In the genomic region with DNA sequence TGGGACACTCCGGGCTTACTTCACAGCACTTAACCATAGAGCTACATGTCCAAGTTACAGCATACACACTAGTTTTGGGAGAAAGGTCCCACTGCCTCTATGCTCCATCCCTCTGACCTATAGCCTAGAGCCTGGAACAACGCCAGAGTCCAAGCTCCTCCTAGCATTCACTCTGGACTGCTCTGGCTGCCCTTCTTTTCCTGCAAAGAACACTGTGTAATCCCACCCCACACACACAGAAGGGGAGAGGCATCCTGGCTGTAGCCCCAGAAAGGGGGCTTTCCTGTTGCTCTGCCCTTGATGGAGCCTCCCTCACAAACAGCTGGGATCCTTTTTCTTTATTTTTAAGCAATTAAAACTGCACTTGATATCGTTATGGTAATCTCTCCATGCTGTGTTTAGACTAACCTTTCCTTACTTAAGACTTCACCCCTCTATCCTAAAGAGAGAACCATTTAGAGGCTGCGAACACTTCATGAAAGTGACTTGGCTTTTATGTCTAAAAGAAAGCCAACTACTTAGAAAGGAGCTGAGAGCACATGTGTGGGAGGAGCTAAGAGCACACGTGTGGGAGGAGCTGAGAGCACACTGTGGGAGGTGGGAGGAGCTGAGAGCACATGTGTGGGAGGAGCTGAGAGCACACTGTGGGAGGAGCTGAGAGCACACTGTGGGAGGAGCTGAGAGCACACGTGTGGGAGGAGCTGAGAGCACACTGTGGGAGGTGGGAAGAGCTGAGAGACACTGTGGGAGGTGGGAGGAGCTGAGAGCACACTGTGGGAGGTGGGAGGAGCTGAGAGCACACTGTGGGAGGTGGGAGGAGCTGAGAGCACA, we compare ENCODE assay signal across 9 mouse cellular contexts.
A peak's percentile ranks its signal among the peaks of the same experiment; 100 is the strongest.
DNase-seq lines count a peak whose midpoint lies in the region; ATAC-seq lines count a peak whose summit lies in the region.
"Had no signal": no experiment of that assay in that cellular context is flagged by ENCODE, and none has a peak within 500 bp of the region (broad histone marks: within the 10 kb centered on the region; RNA-seq: fewer than 3 reads in every experiment).

No protein-coding gene starts in this region.

- no peak overlapping the region for H3K4me2 ChIP-seq in kidney, embryonic 16.5 days (replicated peaks; ENCODE audit: low read depth, low read length)
- H3K4me2 ChIP-seq in limb, embryonic 13.5 days (replicated peaks) = no peak overlapping the region

- intact Hi-C loops in left cerebral cortex, postnatal 14 days (cut with DNase I) = no loop called here

- H3K4me1 ChIP-seq in kidney, embryonic 16.5 days (ENCODE audit: insufficient read depth, low read length) = peaks cover 17% of the 10 kb centered on the region
- H3K4me1 ChIP-seq in limb, embryonic 13.5 days = peaks cover 74% of the 10 kb centered on the region

- 50% methylated on average over 6 of the region's 6 CpGs for WGBS in kidney, embryonic 16.5 days
- WGBS in limb, embryonic 13.5 days = 52% methylated on average over 6 of the region's 6 CpGs

- H3K9ac ChIP-seq in kidney, embryonic 16.5 days (replicated peaks; ENCODE audit: low read length) = no peak overlapping the region
- H3K9ac ChIP-seq in limb, embryonic 13.5 days = no peak overlapping the region

- no peaks in the 10 kb centered on the region for H3K36me3 ChIP-seq in kidney, embryonic 16.5 days (ENCODE audit: insufficient read depth, low read length)
- H3K36me3 ChIP-seq in limb, embryonic 13.5 days = no peaks in the 10 kb centered on the region

- peak overlapping the region; percentile 49 for H3K27ac ChIP-seq in kidney, embryonic 16.5 days (ENCODE audit: low read length)
- peak overlapping the region; percentile 69 for H3K27ac ChIP-seq in limb, embryonic 13.5 days

- peak; percentile 88 for ATAC-seq in kidney, embryonic 16.5 days (ENCODE audit: low FRiP score, low TSS enrichment)
- ATAC-seq in limb, embryonic 13.5 days (ENCODE audit: low FRiP score, low read depth) = peak; percentile 49; the same call in 1 of the 2 replicates

- no peak overlapping the region for H3K4me3 ChIP-seq in kidney, embryonic 16.5 days (ENCODE audit: low read length)
- H3K4me3 ChIP-seq in limb, embryonic 13.5 days = no peak overlapping the region

- H3K9me3 ChIP-seq in kidney, embryonic 16.5 days (ENCODE audit: low read length) = no peaks in the 10 kb centered on the region
- no peaks in the 10 kb centered on the region for H3K9me3 ChIP-seq in limb, embryonic 13.5 days

- H3K27me3 ChIP-seq in kidney, embryonic 16.5 days (ENCODE audit: insufficient read depth, low read length) = no peaks in the 10 kb centered on the region
- H3K27me3 ChIP-seq in limb, embryonic 13.5 days = no peaks in the 10 kb centered on the region

- peak; percentile 45 for DNase-seq in adrenal gland, postnatal 10 days
- DNase-seq in adrenal gland, adult (ENCODE audit: inconsistent age in 2 of 2, low spot score in 1 of 2) = no peak
- no peak for DNase-seq in kidney, adult 18-20 months
- DNase-seq in ZHBTc4 (ENCODE audit: low read depth, low spot score) = peak; percentile 76
- no peak for DNase-seq in left cerebral cortex, postnatal 14 days (ENCODE audit: low spot score in 2 of 2)
- no peak for DNase-seq in thymus, postnatal 14 days
- DNase-seq: thymus, postnatal 4 days had no signal

Comparison
In these comparisons a context has a peak if more than half of its experiments do, and no peak if none do; other contexts are left out.
1. DNase-seq: peak in adrenal gland, postnatal 10 days (single experiment) and ZHBTc4 (single experiment); none in adrenal gland, adult (0 of 2), kidney, adult 18-20 months (single experiment), left cerebral cortex, postnatal 14 days (0 of 2) and thymus, postnatal 14 days (single experiment).